Mouse (Mus musculus): ENCODE measurements around the gene Ttc7.
A peak's percentile ranks its signal among the peaks of the same experiment; 100 is the strongest.
"Not testable (repeated sequence)": the region's sequence is repeated elsewhere in the genome, so short reads cannot be mapped to it uniquely, and the experiment has no call there.

The Ttc7 gene

GRCm38 (mm10) chr17:87285731-87286465 lies 3.2 kb downstream of the Ttc7 start:
- DNase-seq (ENCODE audit: inconsistent age in 2 of 2, low spot score in 1 of 2) = no peak

GRCm38 (mm10) chr17:87286481-87287143 lies 3.9 kb downstream of the Ttc7 start:
- DNase-seq (ENCODE audit: inconsistent age in 2 of 2, low spot score in 1 of 2) = no peak

GRCm38 (mm10) chr17:87287197-87287777 lies 4.6 kb downstream of the Ttc7 start:
- DNase-seq (ENCODE audit: inconsistent age in 2 of 2, low spot score in 1 of 2) = no peak

- no peak for DNase-seq (ENCODE audit: inconsistent age in 2 of 2, low spot score in 1 of 2)
These were observed 5.4 kb downstream of the Ttc7 start for GRCm38 (mm10) chr17:87288131-87288530.

GRCm38 (mm10) chr17:87289367-87289766 lies 6.7 kb downstream of the Ttc7 start:
- no peak for DNase-seq (ENCODE audit: inconsistent age in 2 of 2, low spot score in 1 of 2)

GRCm38 (mm10) chr17:87291037-87291436 lies 8.4 kb downstream of the Ttc7 start:
- DNase-seq (ENCODE audit: inconsistent age in 2 of 2, low spot score in 1 of 2) = no peak

- no peak for DNase-seq (ENCODE audit: inconsistent age in 2 of 2, low spot score in 1 of 2)
These were observed 9.1 kb downstream of the Ttc7 start for GRCm38 (mm10) chr17:87291782-87292181.

- DNase-seq (ENCODE audit: inconsistent age in 2 of 2, low spot score in 1 of 2) = no peak
These were observed 10.4 kb downstream of the Ttc7 start for GRCm38 (mm10) chr17:87293125-87293524.

GRCm38 (mm10) chr17:87295738-87296137 lies 13.1 kb downstream of the Ttc7 start:
- no peak for DNase-seq (ENCODE audit: inconsistent age in 2 of 2, low spot score in 1 of 2)

- not testable (repeated sequence) for DNase-seq (ENCODE audit: inconsistent age in 2 of 2, low spot score in 1 of 2)
These were observed 14.0 kb downstream of the Ttc7 start for GRCm38 (mm10) chr17:87296701-87297100.

- peak in 1 of 2 experiments; percentile 69 for DNase-seq (ENCODE audit: inconsistent age in 2 of 2, low spot score in 1 of 2)
These were observed 16.3 kb downstream of the Ttc7 start for GRCm38 (mm10) chr17:87298944-87299343.

- no peak for DNase-seq (ENCODE audit: inconsistent age in 2 of 2, low spot score in 1 of 2)
These were observed 17.7 kb downstream of the Ttc7 start for GRCm38 (mm10) chr17:87300340-87300739.

GRCm38 (mm10) chr17:87301607-87302006 lies 18.9 kb downstream of the Ttc7 start:
- not testable (repeated sequence) for DNase-seq (ENCODE audit: inconsistent age in 2 of 2, low spot score in 1 of 2)

- DNase-seq (ENCODE audit: inconsistent age in 2 of 2, low spot score in 1 of 2) = peak; percentile 58 to 78
These were observed 19.5 kb downstream of the Ttc7 start for GRCm38 (mm10) chr17:87302014-87302794.

GRCm38 (mm10) chr17:87304151-87304894 lies 21.6 kb downstream of the Ttc7 start:
- DNase-seq (ENCODE audit: inconsistent age in 2 of 2, low spot score in 1 of 2) = peak; percentile 52 to 76

GRCm38 (mm10) chr17:87305065-87305464 lies 22.4 kb downstream of the Ttc7 start:
- DNase-seq (ENCODE audit: inconsistent age in 2 of 2, low spot score in 1 of 2) = no peak

GRCm38 (mm10) chr17:87306746-87307145 lies 24.1 kb downstream of the Ttc7 start:
- DNase-seq (ENCODE audit: inconsistent age in 2 of 2, low spot score in 1 of 2) = no peak

GRCm38 (mm10) chr17:87309073-87309788 lies 26.5 kb downstream of the Ttc7 start:
- no peak for DNase-seq (ENCODE audit: inconsistent age in 2 of 2, low spot score in 1 of 2)

GRCm38 (mm10) chr17:87310497-87310896 lies 27.8 kb downstream of the Ttc7 start:
- no peak for DNase-seq (ENCODE audit: inconsistent age in 2 of 2, low spot score in 1 of 2)

- no peak for DNase-seq (ENCODE audit: inconsistent age in 2 of 2, low spot score in 1 of 2)
These were observed 29.7 kb downstream of the Ttc7 start for GRCm38 (mm10) chr17:87312351-87312750.

All from adrenal gland, adult (tissue).